Mouse (Mus musculus) megakaryocyte-erythroid progenitor cell, adult 5-6 weeks (primary cell): ENCODE results near the gene Pcf11. TPM values are rescaled to one million over a fixed set of nuclear protein-coding genes. Genes with fewer than 3 reads are reported as not detected.
A peak's percentile ranks its signal among the peaks of the same experiment; 100 is the strongest.

Experiments
- ATAC-seq: replicated peaks from 2 replicates; pipeline ENCODE4 v1.8.0; 2016; ENCODE audit warnings: mild to moderate bottlenecking, inconsistent platforms; ENCODE audit not compliant: severe bottlenecking, poor library complexity, low FRiP score, low TSS enrichment
- total RNA-seq, 2 experiments: library from RNA; stranded (forward) in 1 of 2; stranded (reverse) in 1 of 2; fragments of 200-1000, 215-1000 nt in 1 of 2; fragments of >200 nt in 1 of 2; fragmentation: Nextera tagmentation in 1 of 2; gene quantifications; 2 replicates each; pipeline ENCODE4 v1.2.3; 2014 to 2017

Pcf11 gene
- total RNA-seq, 2 experiments from 2014 or later: 57.2 to 79.8 TPM

- ATAC-seq: no peak
Measured at GRCm38 (mm10) chr7:92642358-92642757, 27.4 kb downstream of the Pcf11 start.

GRCm38 (mm10) chr7:92638050-92638449, 31.7 kb downstream of the Pcf11 start:
- no peak for ATAC-seq

- peak; percentile 96 for ATAC-seq
Measured at GRCm38 (mm10) chr7:92637021-92637625, 32.6 kb downstream of the Pcf11 start, which contains the start of gene Ankrd42. Gene Ankrd42, minus strand, starts transcription at chr7:92637142.

GRCm38 (mm10) chr7:92636295-92637011, 33.3 kb downstream of the Pcf11 start:
- ATAC-seq: peak; percentile 35

GRCm38 (mm10) chr7:92630167-92630566, 39.6 kb downstream of the Pcf11 start:
- peak; percentile 63; the same call in 1 of the 2 replicates for ATAC-seq

- ATAC-seq: peak; percentile 77
Measured at GRCm38 (mm10) chr7:92624488-92624887, 45.2 kb downstream of the Pcf11 start.

- no peak for ATAC-seq
Measured at GRCm38 (mm10) chr7:92610830-92611229, 58.9 kb downstream of the Pcf11 start.

GRCm38 (mm10) chr7:92604961-92605360, 64.8 kb downstream of the Pcf11 start:
- ATAC-seq: no peak

Other genes starting within 250 kb of the Pcf11 start
- gene Ccdc90b, start 108.8 kb downstream of the Pcf11 start, total RNA-seq (2014; fragmentation: Nextera tagmentation): 19.8 and 22.7 TPM in 2 replicates
- gene Ccdc90b, start 108.8 kb downstream of the Pcf11 start, total RNA-seq (2017): 28.7 and 46.2 TPM in 2 replicates
- gene Ankrd42, start 32.8 kb downstream of the Pcf11 start, total RNA-seq (2014; fragmentation: Nextera tagmentation): 1.9 and 3.6 TPM in 2 replicates
- gene Ankrd42, start 32.8 kb downstream of the Pcf11 start, total RNA-seq (2017): 0.85 and 1.9 TPM in 2 replicates
- gene Rab30, start 71.7 kb upstream of the Pcf11 start, total RNA-seq (2014; fragmentation: Nextera tagmentation): 0.46 and 0.67 TPM in 2 replicates
- gene Rab30, start 71.7 kb upstream of the Pcf11 start, total RNA-seq (2017): 0.28 and 3.6 TPM in 2 replicates
- 22.1 and 22.7 TPM in 2 replicates for gene Ddias, start 204.3 kb upstream of the Pcf11 start, total RNA-seq (2014; fragmentation: Nextera tagmentation)
- 25.2 and 25.9 TPM in 2 replicates for gene Ddias, start 204.3 kb upstream of the Pcf11 start, total RNA-seq (2017)
- 66.5 and 85.8 TPM in 2 replicates for gene Prcp, start 204.5 kb upstream of the Pcf11 start, total RNA-seq (2014; fragmentation: Nextera tagmentation)
- 44.4 and 50.3 TPM in 2 replicates for gene Prcp, start 204.5 kb upstream of the Pcf11 start, total RNA-seq (2017)